Mouse (Mus musculus): ENCODE measurements at regions not wholly inside any gene's neighbourhood (a gene's known extent, or its start where the extent isn't known, plus 50 kb on each side); places are given as distances from the start of the nearest gene placed in this dataset.

GRCm38 (mm10) chr7:61939971-61940705 is 406.2 kb upstream of the Ndn start:
- no peak overlapping the region for H3K4me3 ChIP-seq (ENCODE audit: low read depth, low read length)
- H3K4me2 ChIP-seq (ENCODE audit: low read depth, low read length): peak overlapping the region; percentile 14; the same call in 1 of the 2 replicates
- no peaks in the 10 kb centered on the region for H3K4me1 ChIP-seq (ENCODE audit: control insufficient read depth, insufficient read depth, low read length)
- peak overlapping the region; percentile 89 for H3K27ac ChIP-seq (ENCODE audit: low read depth, low read length)
- H3K36me3 ChIP-seq (ENCODE audit: control insufficient read depth, insufficient read depth, low read length): no peaks in the 10 kb centered on the region
- H3K9ac ChIP-seq (replicated peaks; ENCODE audit: low read depth, low read length): no peak overlapping the region
- H3K27me3 ChIP-seq (ENCODE audit: control insufficient read depth, insufficient read depth, low read length): no peaks in the 10 kb centered on the region
- H3K9me3 ChIP-seq (ENCODE audit: control insufficient read depth, low read length): 0 out of 2 replicates have a peak, but pooled peaks cover 2% of the 10 kb centered on the region
- 42% methylated on average over 6 of the region's 6 CpGs for whole genome bisulfite sequencing
- ATAC-seq (ENCODE audit: low read depth): peak; percentile 97

DNA sequence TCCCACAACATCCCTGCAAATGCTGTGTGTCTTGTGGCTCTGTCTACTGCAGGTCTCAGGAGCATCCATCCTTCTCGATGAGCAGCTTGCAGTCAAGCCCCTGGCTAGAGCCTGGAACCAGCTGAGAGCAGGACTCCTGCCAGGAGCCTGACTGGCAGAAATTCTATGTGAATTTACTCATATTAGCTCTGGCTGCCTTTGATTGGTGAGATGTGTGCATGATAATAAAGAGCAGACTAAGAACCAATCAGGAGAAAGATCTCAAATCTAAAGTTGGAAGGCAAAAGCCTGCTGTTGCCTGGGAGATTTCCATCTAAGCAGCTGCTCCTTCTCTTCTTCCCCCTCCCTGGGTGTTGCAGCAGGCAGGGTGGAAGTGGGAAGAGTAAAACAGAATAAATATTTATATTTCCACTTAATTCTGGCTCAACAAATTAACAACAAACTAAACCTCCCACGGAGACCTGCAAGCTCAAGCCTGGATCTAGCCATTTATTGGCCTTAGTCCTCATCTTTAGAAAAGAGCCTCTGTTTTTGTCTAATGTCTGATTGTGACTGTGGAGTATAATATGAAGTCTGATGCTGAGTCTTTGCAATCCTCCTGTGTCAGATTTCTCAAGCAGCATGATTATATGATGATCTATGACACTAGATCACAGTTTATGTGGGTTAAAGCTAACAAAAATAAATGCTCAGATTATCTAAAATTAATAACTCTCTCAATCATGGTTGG is 364.0 kb upstream of the Ndn start:
- Histone ChIP-seq H3K9me3 (ENCODE audit: control insufficient read depth, low read length) (no peaks in the 10 kb centered on the region), H3K4me3 (ENCODE audit: low read depth, low read length) (no peak overlapping the region), H3K36me3 (ENCODE audit: control insufficient read depth, insufficient read depth, low read length) (no peaks in the 10 kb centered on the region), H3K9ac (replicated peaks; ENCODE audit: low read depth, low read length) (no peak overlapping the region), H3K4me2 (ENCODE audit: low read depth, low read length) (no peak overlapping the region), H3K27me3 (ENCODE audit: control insufficient read depth, insufficient read depth, low read length) (no peaks in the 10 kb centered on the region), H3K27ac (ENCODE audit: low read depth, low read length) (no peak overlapping the region), H3K4me1 (ENCODE audit: control insufficient read depth, insufficient read depth, low read length) (no peaks in the 10 kb centered on the region)
- 46% methylated on average over 2 of the region's 2 CpGs for WGBS
- peak; percentile 83 for ATAC-seq (ENCODE audit: low read depth)

DNA sequence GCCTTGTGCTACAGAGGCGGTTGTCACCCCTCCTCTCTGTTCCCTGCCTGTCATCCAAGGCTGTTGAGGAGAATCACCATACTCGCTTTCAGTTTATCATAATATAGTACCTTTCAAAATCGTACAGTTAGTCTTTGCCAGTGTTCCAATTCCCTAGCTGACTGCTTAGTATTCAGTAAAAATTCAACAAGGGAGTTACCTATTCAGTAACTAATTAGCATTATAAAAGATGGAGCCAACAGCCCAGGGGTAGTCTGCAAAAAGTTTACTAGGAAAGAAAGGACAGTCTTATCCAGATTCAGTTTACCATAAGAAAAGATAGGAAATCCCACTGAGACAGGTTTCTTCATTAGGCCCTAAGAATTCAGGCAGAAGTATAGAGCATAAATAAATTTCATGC is 319.7 kb upstream of the Ndn start:
- Histone ChIP-seq H3K27ac (ENCODE audit: low read depth, low read length) (no peak overlapping the region), H3K36me3 (ENCODE audit: control insufficient read depth, insufficient read depth, low read length) (no peaks in the 10 kb centered on the region), H3K9ac (replicated peaks; ENCODE audit: low read depth, low read length) (no peak overlapping the region), H3K4me1 (ENCODE audit: control insufficient read depth, insufficient read depth, low read length) (no peaks in the 10 kb centered on the region), H3K4me2 (ENCODE audit: low read depth, low read length) (no peak overlapping the region), H3K4me3 (ENCODE audit: low read depth, low read length) (no peak overlapping the region), H3K27me3 (ENCODE audit: control insufficient read depth, insufficient read depth, low read length) (no peaks in the 10 kb centered on the region), H3K9me3 (ENCODE audit: control insufficient read depth, low read length) (no peaks in the 10 kb centered on the region; the same call in 1 of the 2 replicates)
- ATAC-seq (ENCODE audit: low read depth): no peak
- 50% methylated on average over 3 of the region's 3 CpGs for WGBS

DNA sequence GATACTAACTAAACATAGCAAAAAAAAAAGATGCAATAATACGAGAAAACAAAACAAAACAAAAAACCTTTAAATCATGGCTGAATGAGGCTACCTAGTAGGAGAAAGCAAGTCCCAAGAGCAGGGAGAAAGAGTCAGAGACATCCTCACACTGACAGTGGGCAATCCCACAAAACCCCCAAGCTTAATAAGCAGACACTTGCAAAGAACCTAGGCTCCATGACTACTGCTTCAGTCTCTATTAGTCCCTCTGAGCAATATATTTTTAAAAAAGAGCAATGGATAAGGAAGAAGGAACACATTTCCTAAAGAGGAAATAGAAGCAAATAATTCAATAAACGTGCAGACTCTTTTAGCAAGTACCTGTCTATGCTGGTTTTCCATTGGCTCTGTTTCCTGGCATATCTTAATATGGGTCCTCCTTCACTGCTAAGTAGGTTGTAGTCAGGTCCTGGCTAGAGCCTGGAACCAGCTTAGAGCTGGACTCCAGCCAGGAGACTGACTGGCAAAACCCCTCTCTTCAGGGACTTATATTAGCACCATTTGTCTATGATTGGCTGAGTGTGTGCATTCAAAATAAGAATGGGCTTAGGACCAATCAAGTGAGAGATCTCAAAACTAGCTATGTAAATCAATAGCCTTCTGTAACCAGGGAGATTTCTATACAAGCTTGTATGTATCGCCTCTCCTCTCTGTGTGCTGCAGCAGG is 300.5 kb upstream of the Ndn start:
- peak; percentile 96 for ATAC-seq (ENCODE audit: low read depth)
- Histone ChIP-seq H3K4me2 (ENCODE audit: low read depth, low read length) (0 out of 2 replicates have a peak overlapping the region, but pooled peaks have one; percentile 6), H3K36me3 (ENCODE audit: control insufficient read depth, insufficient read depth, low read length) (no peaks in the 10 kb centered on the region), H3K9ac (replicated peaks; ENCODE audit: low read depth, low read length) (no peak overlapping the region), H3K27ac (ENCODE audit: low read depth, low read length) (peak overlapping the region; percentile 55; the same call in 1 of the 2 replicates), H3K9me3 (ENCODE audit: control insufficient read depth, low read length) (no peaks in the 10 kb centered on the region), H3K4me3 (ENCODE audit: low read depth, low read length) (no peak overlapping the region), H3K27me3 (ENCODE audit: control insufficient read depth, insufficient read depth, low read length) (no peaks in the 10 kb centered on the region), H3K4me1 (ENCODE audit: control insufficient read depth, insufficient read depth, low read length) (no peaks in the 10 kb centered on the region)
- 50% methylated on average over 3 of the region's 3 CpGs for WGBS

DNA sequence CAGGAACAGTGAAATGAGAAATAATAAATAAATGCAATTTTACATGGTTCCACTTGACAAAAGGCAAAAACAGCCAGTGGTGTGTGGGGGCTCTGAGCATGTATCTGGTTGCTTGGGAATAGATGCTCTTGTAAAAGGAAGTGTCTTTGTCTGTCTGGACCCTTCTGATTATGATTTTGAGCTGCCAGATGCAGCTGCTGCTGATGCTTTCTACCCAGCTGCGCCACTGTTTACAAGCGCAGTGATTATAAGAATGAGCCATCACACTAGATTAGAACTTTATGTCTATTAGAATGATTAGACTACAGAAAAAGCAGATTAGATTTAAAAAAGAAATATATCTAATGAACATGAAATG is 299.9 kb upstream of the Ndn start:
- Histone ChIP-seq H3K27me3 (ENCODE audit: control insufficient read depth, insufficient read depth, low read length) (no peaks in the 10 kb centered on the region), H3K9me3 (ENCODE audit: control insufficient read depth, low read length) (no peaks in the 10 kb centered on the region), H3K4me1 (ENCODE audit: control insufficient read depth, insufficient read depth, low read length) (no peaks in the 10 kb centered on the region), H3K4me3 (ENCODE audit: low read depth, low read length) (no peak overlapping the region), H3K36me3 (ENCODE audit: control insufficient read depth, insufficient read depth, low read length) (no peaks in the 10 kb centered on the region), H3K27ac (ENCODE audit: low read depth, low read length) (peak overlapping the region; percentile 2; the same call in 1 of the 2 replicates), H3K9ac (replicated peaks; ENCODE audit: low read depth, low read length) (no peak overlapping the region), H3K4me2 (ENCODE audit: low read depth, low read length) (no peak overlapping the region)
- ATAC-seq (ENCODE audit: low read depth): peak; percentile 68
- 57% methylated on average over 2 of the region's 2 CpGs for WGBS

DNA sequence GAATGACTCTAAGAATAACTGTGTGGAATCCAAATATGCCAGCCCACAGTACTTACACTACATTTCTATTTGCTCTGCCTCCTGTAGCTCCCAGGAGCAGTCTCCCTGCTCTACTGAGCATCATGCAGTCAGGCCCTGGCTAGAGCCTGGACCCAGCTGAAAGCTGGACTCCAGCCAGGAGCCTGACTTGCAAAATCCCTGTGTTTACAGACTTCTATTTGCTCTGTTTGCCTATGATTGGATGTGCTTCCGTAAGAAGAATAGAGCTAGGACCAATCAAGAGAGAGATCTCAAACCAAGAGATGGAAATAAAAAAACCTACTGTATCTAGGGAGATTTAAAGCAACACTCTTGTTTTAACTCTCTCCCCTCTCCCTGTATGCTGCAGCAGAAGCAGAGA is 267.8 kb upstream of the Ndn start:
- peak; percentile 91 for ATAC-seq (ENCODE audit: low read depth)
- WGBS: 52% methylated on average over 1 of the region's 1 CpGs
- no peak overlapping the region for H3K4me3 ChIP-seq (ENCODE audit: low read depth, low read length)
- no peak overlapping the region for H3K27ac ChIP-seq (ENCODE audit: low read depth, low read length)
- H3K27me3 ChIP-seq (ENCODE audit: control insufficient read depth, insufficient read depth, low read length): no peaks in the 10 kb centered on the region
- H3K4me2 ChIP-seq (ENCODE audit: low read depth, low read length): no peak overlapping the region
- no peaks in the 10 kb centered on the region for H3K9me3 ChIP-seq (ENCODE audit: control insufficient read depth, low read length)
- no peaks in the 10 kb centered on the region for H3K36me3 ChIP-seq (ENCODE audit: control insufficient read depth, insufficient read depth, low read length)
- H3K9ac ChIP-seq (replicated peaks; ENCODE audit: low read depth, low read length): no peak overlapping the region
- no peaks in the 10 kb centered on the region for H3K4me1 ChIP-seq (ENCODE audit: control insufficient read depth, insufficient read depth, low read length)

GRCm38 (mm10) chr7:62085120-62085849 is 261.1 kb upstream of the Ndn start:
- ATAC-seq (ENCODE audit: low read depth): peak; percentile 95
- H3K4me3 ChIP-seq (ENCODE audit: low read depth, low read length): no peak overlapping the region
- H3K4me2 ChIP-seq (ENCODE audit: low read depth, low read length): no peak overlapping the region
- 0 out of 2 replicates have a peak overlapping the region, but pooled peaks have one; percentile 34 for H3K27ac ChIP-seq (ENCODE audit: low read depth, low read length)
- no peaks in the 10 kb centered on the region for H3K4me1 ChIP-seq (ENCODE audit: control insufficient read depth, insufficient read depth, low read length)
- no peaks in the 10 kb centered on the region for H3K9me3 ChIP-seq (ENCODE audit: control insufficient read depth, low read length)
- H3K9ac ChIP-seq (replicated peaks; ENCODE audit: low read depth, low read length): no peak overlapping the region
- H3K36me3 ChIP-seq (ENCODE audit: control insufficient read depth, insufficient read depth, low read length): no peaks in the 10 kb centered on the region
- no peaks in the 10 kb centered on the region for H3K27me3 ChIP-seq (ENCODE audit: control insufficient read depth, insufficient read depth, low read length)

Measured in neural tube, embryonic 14.5 days (tissue).